Mouse (Mus musculus) heart, embryonic 15.5 days (tissue): ENCODE results near the gene Fam227b. TPM values are rescaled to one million over a fixed set of nuclear protein-coding genes. Genes with fewer than 3 reads are reported as not detected.

Experiments used
- ATAC-seq: fragments of 200-750 bp; cut with Nextera tagmentation; replicated peaks from 2 replicates; pipeline ENCODE4 v1.8.0; 2017; ENCODE audit warnings: low read depth, moderate TSS enrichment; ENCODE audit not compliant: insufficient number of reproducible peaks, insufficient read depth, low FRiP score
- H3K27ac ChIP-seq: fragments of 300-500 bp; sonication (generic); 2 replicates; pipeline ENCODE4 v1.5.1; 2015; ENCODE audit warnings: mild to moderate bottlenecking, inconsistent platforms
- H3K27me3 ChIP-seq: fragments of 300-500 bp; sonication (generic); 2 replicates; pipeline ENCODE4 v1.6.1; 2015; ENCODE audit warnings: inconsistent platforms
- H3K36me3 ChIP-seq: fragments of 300-500 bp; sonication (generic); 2 replicates; pipeline ENCODE4 v1.6.1; 2015; ENCODE audit warnings: mild to moderate bottlenecking, inconsistent platforms
- H3K4me1 ChIP-seq: fragments of 300-500 bp; sonication (generic); replicated peaks from 2 replicates; pipeline ENCODE4 v1.6.1; 2015; ENCODE audit warnings: inconsistent platforms
- H3K4me2 ChIP-seq: fragments of 300-500 bp; sonication (generic); 2 replicates; pipeline ENCODE4 v1.6.1; 2015; ENCODE audit warnings: inconsistent platforms, mild to moderate bottlenecking, moderate library complexity
- H3K4me3 ChIP-seq: fragments of 300-500 bp; sonication (generic); 2 replicates; pipeline ENCODE4 v1.5.1; 2015; ENCODE audit warnings: mild to moderate bottlenecking, inconsistent platforms
- H3K9ac ChIP-seq: fragments of 300-500 bp; sonication (generic); 2 replicates; pipeline ENCODE4 v1.6.1; 2015; ENCODE audit warnings: mild to moderate bottlenecking, inconsistent platforms
- H3K9me3 ChIP-seq: fragments of 300-500 bp; sonication (generic); replicated peaks from 2 replicates; pipeline ENCODE4 v1.6.1; 2016; ENCODE audit warnings: inconsistent platforms
- WGBS: fragments of 180-500 bp; shearing (Covaris S2); methylation state at CpG from one replicate; pipeline ENCODE4 v1.1.7; 2015; ENCODE audit warnings: mixed read lengths; 5-methylcytosine and 5-hydroxymethylcytosine counted together
- polyA plus RNA-seq: library from polyadenylated mRNA; unstranded; fragments of >200 nt; fragmentation: Nextera tagmentation; extraction: Ambion mirVana; gene quantifications from 2 replicates; pipeline ENCODE4 v1.2.1, GENCODE M21; 2015

Gene Fam227b
- not detected in 2 replicates for polyA plus RNA-seq

GRCm38 (mm10) chr2:126151855-126152571 is at the start of gene Fam227b, which contains the start of gene Dtwd1:
TSS of gene Fam227b (minus strand) at chr2:126152004.
TSS of gene Dtwd1 (plus strand) at chr2:126152141.
- peak within 1 kb of the TSS; percentile 98 for H3K9ac ChIP-seq

GRCm38 (mm10) chr2:126198971-126199370 is 47.2 kb upstream of the Fam227b start:
- no peak overlapping the region for H3K27ac ChIP-seq
- 66% methylated on average over 3 of the region's 3 CpGs for WGBS
- H3K4me1 ChIP-seq, result no peaks in the 10 kb centered on the region
- H3K4me2 ChIP-seq, result no peak overlapping the region
- H3K36me3 ChIP-seq, result no peaks in the 10 kb centered on the region
- no peaks in the 10 kb centered on the region for H3K27me3 ChIP-seq
- H3K9me3 ChIP-seq, result no peaks in the 10 kb centered on the region
- no peak for ATAC-seq
- no peak overlapping the region for H3K9ac ChIP-seq
- H3K4me3 ChIP-seq, result no peak overlapping the region

More at GRCm38 (mm10) chr2:126151855-126152571, at the start of gene Fam227b, which contains the start of gene Dtwd1:
- WGBS, result under 1% methylated on average over 57 of the region's 57 CpGs
- H3K9me3 ChIP-seq, result no peaks in the 10 kb centered on the region
- no peaks in the 10 kb centered on the region for H3K36me3 ChIP-seq
- H3K27ac ChIP-seq, result peak within 1 kb of the TSS; percentile 97
- H3K4me3 ChIP-seq, result peak within 1 kb of the TSS; percentile 95
- peaks cover 6% of the 10 kb centered on the region for H3K4me1 ChIP-seq
- peak within 1 kb of the TSS; percentile 70 for H3K4me2 ChIP-seq
- peak; percentile 99 for ATAC-seq
- peaks cover 4% of the 10 kb centered on the region; the same call in 1 of the 2 replicates for H3K27me3 ChIP-seq

- Histone ChIP-seq H3K27me3 (no peaks in the 10 kb centered on the region), H3K4me3 (no peak overlapping the region), H3K4me2 (no peak overlapping the region), H3K27ac (no peak overlapping the region), H3K36me3 (no peaks in the 10 kb centered on the region), H3K9me3 (no peaks in the 10 kb centered on the region), H3K9ac (no peak overlapping the region), H3K4me1 (no peaks in the 10 kb centered on the region)
- ATAC-seq, result no peak
- 81% methylated on average over 12 of the region's 12 CpGs for WGBS
These were observed 44.0 kb upstream of the Fam227b start for GRCm38 (mm10) chr2:126195631-126196356.

GRCm38 (mm10) chr2:126192129-126192528 is 40.3 kb upstream of the Fam227b start:
- H3K36me3 ChIP-seq, result no peaks in the 10 kb centered on the region
- whole genome bisulfite sequencing, result 79% methylated on average over 2 of the region's 2 CpGs
- no peak overlapping the region for H3K27ac ChIP-seq
- no peak overlapping the region for H3K4me2 ChIP-seq
- no peaks in the 10 kb centered on the region for H3K4me1 ChIP-seq
- no peak overlapping the region for H3K9ac ChIP-seq
- H3K27me3 ChIP-seq, result no peaks in the 10 kb centered on the region
- no peaks in the 10 kb centered on the region for H3K9me3 ChIP-seq
- no peak overlapping the region for H3K4me3 ChIP-seq
- no peak for ATAC-seq

GRCm38 (mm10) chr2:126191306-126191705 is 39.5 kb upstream of the Fam227b start:
- no peak overlapping the region for H3K27ac ChIP-seq
- H3K4me2 ChIP-seq, result no peak overlapping the region
- H3K9ac ChIP-seq, result no peak overlapping the region
- H3K27me3 ChIP-seq, result no peaks in the 10 kb centered on the region
- no peak for ATAC-seq
- H3K9me3 ChIP-seq, result no peaks in the 10 kb centered on the region
- H3K36me3 ChIP-seq, result no peaks in the 10 kb centered on the region
- no peak overlapping the region for H3K4me3 ChIP-seq
- H3K4me1 ChIP-seq, result no peaks in the 10 kb centered on the region
- 54% methylated on average over 4 of the region's 4 CpGs for WGBS

GRCm38 (mm10) chr2:126171427-126171826 is 19.6 kb upstream of the Fam227b start:
- no peaks in the 10 kb centered on the region for H3K9me3 ChIP-seq
- H3K4me1 ChIP-seq, result no peaks in the 10 kb centered on the region
- H3K4me2 ChIP-seq, result no peak overlapping the region
- ATAC-seq, result no peak
- WGBS, result 89% methylated on average over 1 of the region's 1 CpGs
- no peaks in the 10 kb centered on the region for H3K27me3 ChIP-seq
- H3K27ac ChIP-seq, result no peak overlapping the region
- no peak overlapping the region for H3K4me3 ChIP-seq
- no peaks in the 10 kb centered on the region for H3K36me3 ChIP-seq
- H3K9ac ChIP-seq, result no peak overlapping the region

- H3K27ac ChIP-seq, result no peak overlapping the region
- H3K36me3 ChIP-seq, result peaks cover 2% of the 10 kb centered on the region
- ATAC-seq, result no peak
- H3K9me3 ChIP-seq, result no peaks in the 10 kb centered on the region
- no peak overlapping the region for H3K4me3 ChIP-seq
- H3K9ac ChIP-seq, result no peak overlapping the region
- no peaks in the 10 kb centered on the region for H3K4me1 ChIP-seq
- H3K4me2 ChIP-seq, result no peak overlapping the region
- 77% methylated on average over 8 of the region's 8 CpGs for WGBS
- H3K27me3 ChIP-seq, result no peaks in the 10 kb centered on the region
These were observed 15.2 kb upstream of the Fam227b start for GRCm38 (mm10) chr2:126166848-126167617.

GRCm38 (mm10) chr2:126166335-126166734 is 14.5 kb upstream of the Fam227b start:
- no peak overlapping the region for H3K27ac ChIP-seq
- H3K4me1 ChIP-seq, result no peaks in the 10 kb centered on the region
- H3K4me2 ChIP-seq, result no peak overlapping the region
- no peak overlapping the region for H3K4me3 ChIP-seq
- H3K9me3 ChIP-seq, result no peaks in the 10 kb centered on the region
- H3K27me3 ChIP-seq, result no peaks in the 10 kb centered on the region
- ATAC-seq, result no peak
- peaks cover 9% of the 10 kb centered on the region for H3K36me3 ChIP-seq
- no peak overlapping the region for H3K9ac ChIP-seq

GRCm38 (mm10) chr2:126165277-126166018 is 13.6 kb upstream of the Fam227b start:
- H3K4me2 ChIP-seq, result no peak overlapping the region
- no peak for ATAC-seq
- H3K9ac ChIP-seq, result no peak overlapping the region
- H3K36me3 ChIP-seq, result peaks cover 17% of the 10 kb centered on the region
- H3K27ac ChIP-seq, result no peak overlapping the region
- WGBS, result 76% methylated on average over 5 of the region's 5 CpGs
- no peaks in the 10 kb centered on the region for H3K9me3 ChIP-seq
- no peak overlapping the region for H3K4me3 ChIP-seq
- no peaks in the 10 kb centered on the region for H3K27me3 ChIP-seq
- no peaks in the 10 kb centered on the region for H3K4me1 ChIP-seq

GRCm38 (mm10) chr2:126147723-126148122 is 4.1 kb downstream of the Fam227b start:
- H3K27me3 ChIP-seq, result peaks cover 4% of the 10 kb centered on the region; the same call in 1 of the 2 replicates
- H3K4me3 ChIP-seq, result no peak overlapping the region

GRCm38 (mm10) chr2:126094616-126095015 is 57.2 kb downstream of the Fam227b start:
- Histone ChIP-seq H3K9me3 (no peaks in the 10 kb centered on the region), H3K9ac (no peak overlapping the region), H3K4me3 (no peak overlapping the region), H3K4me2 (no peak overlapping the region), H3K36me3 (no peaks in the 10 kb centered on the region), H3K4me1 (no peaks in the 10 kb centered on the region), H3K27me3 (no peaks in the 10 kb centered on the region), H3K27ac (no peak overlapping the region)
- 78% methylated on average over 4 of the region's 4 CpGs for WGBS
- no peak for ATAC-seq

More at GRCm38 (mm10) chr2:126147723-126148122, 4.1 kb downstream of the Fam227b start:
- ATAC-seq, result no peak
- H3K9me3 ChIP-seq, result no peaks in the 10 kb centered on the region
- no peak overlapping the region for H3K9ac ChIP-seq
- no peaks in the 10 kb centered on the region; the same call in 1 of the 2 replicates for H3K4me1 ChIP-seq
- H3K4me2 ChIP-seq, result no peak overlapping the region
- H3K27ac ChIP-seq, result no peak overlapping the region
- no peaks in the 10 kb centered on the region for H3K36me3 ChIP-seq
